Mouse (Mus musculus) testis, adult 2 months (tissue): ENCODE measurements around the gene Reps2.

Experiments
- CTCF ChIP-seq: fragments of 200-500 bp; IDR thresholded peaks from 2 replicates; pipeline ENCODE4 v1.5.1; 2012; ENCODE audit warnings: low read depth, mild to moderate bottlenecking, inconsistent platforms, low read length, moderate library complexity; ENCODE audit not compliant: control insufficient read depth, insufficient read depth, insufficient replicate concordance
- POLR2A ChIP-seq: fragments of 200-500 bp; IDR thresholded peaks from 2 replicates; pipeline ENCODE4 v1.6.1; 2012; ENCODE audit warnings: low read depth, mild to moderate bottlenecking, inconsistent platforms, low read length, moderate library complexity; ENCODE audit not compliant: control insufficient read depth

GRCm38 (mm10) chrX:162660182-162660581 is 16.7 kb upstream of the Reps2 start:
- TF ChIP-seq POLR2A (no peak), CTCF (no peak)
